Mouse (Mus musculus) MEL (cell line): ENCODE measurements around the gene Btbd11.

ENCODE experiments used
- CTCF ChIP-seq, 3 experiments: IDR thresholded peaks in 2 of 3; conservative IDR thresholded peaks in 1 of 3; 2 replicates each; pipeline ENCODE4 v1.5.1; 2011 to 2012; ENCODE audit warnings: low read length in 3 of 3, low read depth in 2 of 3, mild to moderate bottlenecking in 2 of 3, improper control_type of control experiment in 1 of 3, inconsistent platforms in 1 of 3, mixed read lengths in 1 of 3, moderate library complexity in 1 of 3; ENCODE audit not compliant: control insufficient read depth in 1 of 3, insufficient read depth in 1 of 3, poor library complexity in 1 of 3, severe bottlenecking in 1 of 3
- E2F4 ChIP-seq: IDR thresholded peaks from 2 replicates; pipeline ENCODE4 v1.6.1; 2011; ENCODE audit warnings: low read depth, low read length, improper control_type of control experiment, borderline replicate concordance
- EP300 ChIP-seq, 2 experiments: IDR thresholded peaks; 2 replicates each; pipeline ENCODE4 v1.6.1; 2011; ENCODE audit warnings: improper control_type of control experiment in 2 of 2, low read length in 2 of 2, low read depth in 1 of 2, mild to moderate bottlenecking in 1 of 2
- MAFK ChIP-seq: IDR thresholded peaks from 2 replicates; pipeline ENCODE4 v1.6.1; 2011; ENCODE audit warnings: low read depth, mild to moderate bottlenecking, low read length, improper control_type of control experiment, borderline replicate concordance
- POLR2A ChIP-seq, 2 experiments: IDR thresholded peaks; 2 replicates each; pipeline ENCODE4 v1.6.1; 2011 to 2012; ENCODE audit warnings: low read length in 2 of 2, mild to moderate bottlenecking in 2 of 2, control low read depth in 1 of 2, improper control_type of control experiment in 1 of 2, low read depth in 1 of 2, moderate library complexity in 1 of 2; ENCODE audit not compliant: control insufficient read depth in 1 of 2, insufficient read depth in 1 of 2, poor library complexity in 1 of 2
- ZC3H11A ChIP-seq: IDR thresholded peaks from 2 replicates; pipeline ENCODE4 v1.6.1; 2012; ENCODE audit warnings: low read depth, mild to moderate bottlenecking, inconsistent platforms, low read length, improper control_type of control experiment

DNA sequence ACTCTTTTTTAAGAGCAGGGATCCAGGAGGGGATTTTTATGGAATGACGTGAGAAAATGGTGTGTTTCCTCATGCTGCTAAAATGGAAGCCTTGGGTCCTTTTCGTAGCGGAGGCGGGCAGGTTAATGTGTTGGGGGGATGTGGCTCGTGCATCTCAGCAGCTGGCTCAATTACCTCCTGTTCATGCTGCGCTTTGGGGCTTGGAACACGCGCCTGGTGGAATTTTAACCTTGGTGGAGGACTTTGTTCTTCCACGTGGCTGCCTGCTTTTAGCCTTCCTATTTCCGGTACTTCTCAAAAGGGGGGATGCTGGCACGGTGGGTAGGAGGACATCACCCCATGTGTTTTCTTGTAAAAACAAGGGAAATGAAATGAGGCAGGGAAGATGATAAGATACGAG is 47.9 kb upstream of the Btbd11 start:
- TF ChIP-seq CTCF (IDR thresholded peaks at IDR 0.05 in 2 of 3, conservative IDR thresholded peaks at IDR 0.05 in 1 of 3; ENCODE audit: control insufficient read depth in 1 of 3, insufficient read depth in 1 of 3, low read depth in 2 of 3, low read length in 3 of 3, poor library complexity in 1 of 3, severe bottlenecking in 1 of 3) (no peak), MAFK (no peak), EP300 (IDR thresholded peaks at IDR 0.05; ENCODE audit: low read depth in 1 of 2, low read length in 2 of 2) (no peak), POLR2A (IDR thresholded peaks at IDR 0.05; ENCODE audit: control insufficient read depth in 1 of 2, insufficient read depth in 1 of 2, low read depth in 1 of 2, low read length in 2 of 2, poor library complexity in 1 of 2) (no peak), E2F4 (no peak), ZC3H11A (no peak)
